Comparison of ENCODE assay signal across 11 mouse cellular contexts in the genomic region with DNA sequence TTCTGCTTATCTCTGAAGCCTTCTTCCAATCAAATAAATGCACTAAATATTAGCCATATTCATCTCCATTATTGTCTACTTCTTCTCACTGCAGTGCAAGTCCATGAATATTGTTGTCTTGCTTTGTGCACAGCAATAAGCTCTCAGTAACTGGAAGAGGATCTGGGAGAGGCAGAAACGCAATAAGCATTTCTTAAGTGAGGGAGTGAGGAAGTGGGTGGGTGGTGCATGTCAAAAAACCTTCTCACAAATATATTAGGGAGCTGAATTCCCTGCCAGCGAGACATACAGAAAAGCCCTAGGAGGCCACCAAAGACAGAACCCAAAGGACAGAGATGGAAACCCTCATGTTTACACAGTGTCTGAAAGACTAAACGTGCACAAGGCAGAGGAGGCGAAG.
"Had no signal": no experiment of that assay in that cellular context is flagged by ENCODE, and none has a peak within 500 bp of the region (broad histone marks: within the 10 kb centered on the region; RNA-seq: fewer than 3 reads in every experiment).

No protein-coding gene starts in this region.

- DNase-seq: lung, adult 18-20 months; lung, embryonic 14.5 days; lung, postnatal 10 days; lung, postnatal 4 days; midbrain, embryonic 14.5 days; retina, postnatal 1 day; right cerebral cortex, postnatal 25 days; spleen, adult 18-20 months; thymus, adult 2 months; thymus, postnatal 25 days; thymus, postnatal 4 days had no signal
